Mouse (Mus musculus): ENCODE measurements around the gene Pin1. TPM values are rescaled to one million over a fixed set of nuclear protein-coding genes. Genes with fewer than 3 reads are reported as not detected.

Gene Pin1
- polyA plus RNA-seq, 1 experiment from 2014 or later = 71.6 TPM

- peak overlapping the region; percentile 49; the same call in 1 of the 2 replicates for H3K27ac ChIP-seq (ENCODE audit: low read depth, low read length)
- WGBS = 73% methylated on average over 5 of the region's 5 CpGs
- no peak overlapping the region for H3K4me2 ChIP-seq (ENCODE audit: low read depth)
- peaks cover 10% of the 10 kb centered on the region for H3K36me3 ChIP-seq (ENCODE audit: control insufficient read depth, insufficient read depth, low read length)
- no peak overlapping the region for H3K4me3 ChIP-seq (ENCODE audit: low read depth, low read length)
- peaks cover 44% of the 10 kb centered on the region for H3K4me1 ChIP-seq (ENCODE audit: control insufficient read depth, insufficient read depth, low read length)
- no peaks in the 10 kb centered on the region for H3K9me3 ChIP-seq (ENCODE audit: control insufficient read depth, low read length)
- no peaks in the 10 kb centered on the region for H3K27me3 ChIP-seq (ENCODE audit: control insufficient read depth, insufficient read depth, low read length)
- DNase-seq (ENCODE audit: low spot score) = no peak
- no peak overlapping the region for H3K9ac ChIP-seq (ENCODE audit: low read length)
- ATAC-seq (ENCODE audit: insufficient read depth, low FRiP score, low TSS enrichment) = no peak
Measured at GRCm38 (mm10) chr9:20664982-20665637, 13.2 kb downstream of the Pin1 start.

- ATAC-seq (ENCODE audit: insufficient read depth, low FRiP score, low TSS enrichment) (peak; percentile 40), DNase-seq (ENCODE audit: low spot score) (peak; percentile 76)
- Histone ChIP-seq H3K4me3 (ENCODE audit: low read depth, low read length) (no peak overlapping the region), H3K9me3 (ENCODE audit: control insufficient read depth, low read length) (no peaks in the 10 kb centered on the region), H3K9ac (ENCODE audit: low read length) (no peak overlapping the region), H3K27me3 (ENCODE audit: control insufficient read depth, insufficient read depth, low read length) (no peaks in the 10 kb centered on the region), H3K27ac (ENCODE audit: low read depth, low read length) (peak overlapping the region; percentile 27; the same call in 1 of the 2 replicates), H3K36me3 (ENCODE audit: control insufficient read depth, insufficient read depth, low read length) (peaks cover 6% of the 10 kb centered on the region), H3K4me1 (ENCODE audit: control insufficient read depth, insufficient read depth, low read length) (peaks cover 44% of the 10 kb centered on the region), H3K4me2 (ENCODE audit: low read depth) (no peak overlapping the region)
- WGBS = 18% methylated on average over 8 of the region's 8 CpGs
Measured at GRCm38 (mm10) chr9:20665925-20666324, 14.0 kb downstream of the Pin1 start.

GRCm38 (mm10) chr9:20666510-20667034 lies 14.7 kb downstream of the Pin1 start:
- Histone ChIP-seq H3K4me2 (ENCODE audit: low read depth) (no peak overlapping the region), H3K9ac (ENCODE audit: low read length) (no peak overlapping the region)

GRCm38 (mm10) chr9:20668065-20668464 lies 16.2 kb downstream of the Pin1 start:
- no peak overlapping the region for H3K27ac ChIP-seq (ENCODE audit: low read depth, low read length)
- no peak for ATAC-seq (ENCODE audit: insufficient read depth, low FRiP score, low TSS enrichment)
- no peak for DNase-seq (ENCODE audit: low spot score)
- no peaks in the 10 kb centered on the region for H3K27me3 ChIP-seq (ENCODE audit: control insufficient read depth, insufficient read depth, low read length)
- H3K4me2 ChIP-seq (ENCODE audit: low read depth) = no peak overlapping the region
- H3K4me3 ChIP-seq (ENCODE audit: low read depth, low read length) = no peak overlapping the region
- H3K4me1 ChIP-seq (ENCODE audit: control insufficient read depth, insufficient read depth, low read length) = peaks cover 32% of the 10 kb centered on the region
- peaks cover 4% of the 10 kb centered on the region for H3K36me3 ChIP-seq (ENCODE audit: control insufficient read depth, insufficient read depth, low read length)
- H3K9me3 ChIP-seq (ENCODE audit: control insufficient read depth, low read length) = no peaks in the 10 kb centered on the region
- H3K9ac ChIP-seq (ENCODE audit: low read length) = no peak overlapping the region
- 92% methylated on average over 22 of the region's 22 CpGs for WGBS

More at GRCm38 (mm10) chr9:20666510-20667034, 14.7 kb downstream of the Pin1 start:
- Histone ChIP-seq H3K27ac (ENCODE audit: low read depth, low read length) (peak overlapping the region; percentile 56; the same call in 1 of the 2 replicates), H3K9me3 (ENCODE audit: control insufficient read depth, low read length) (no peaks in the 10 kb centered on the region), H3K4me3 (ENCODE audit: low read depth, low read length) (no peak overlapping the region), H3K36me3 (ENCODE audit: control insufficient read depth, insufficient read depth, low read length) (peaks cover 6% of the 10 kb centered on the region), H3K4me1 (ENCODE audit: control insufficient read depth, insufficient read depth, low read length) (peaks cover 44% of the 10 kb centered on the region), H3K27me3 (ENCODE audit: control insufficient read depth, insufficient read depth, low read length) (no peaks in the 10 kb centered on the region)
- DNase-seq (ENCODE audit: low spot score) (no peak), ATAC-seq (ENCODE audit: insufficient read depth, low FRiP score, low TSS enrichment) (no peak)
- WGBS = 19% methylated on average over 7 of the region's 7 CpGs

- Histone ChIP-seq H3K9me3 (ENCODE audit: control insufficient read depth, low read length) (no peaks in the 10 kb centered on the region), H3K36me3 (ENCODE audit: control insufficient read depth, insufficient read depth, low read length) (no peaks in the 10 kb centered on the region), H3K9ac (ENCODE audit: low read length) (no peak overlapping the region), H3K4me2 (ENCODE audit: low read depth) (no peak overlapping the region), H3K27me3 (ENCODE audit: control insufficient read depth, insufficient read depth, low read length) (no peaks in the 10 kb centered on the region), H3K4me1 (ENCODE audit: control insufficient read depth, insufficient read depth, low read length) (no peaks in the 10 kb centered on the region), H3K4me3 (ENCODE audit: low read depth, low read length) (no peak overlapping the region), H3K27ac (ENCODE audit: low read depth, low read length) (no peak overlapping the region)
- WGBS = 92% methylated on average over 16 of the region's 16 CpGs
- ATAC-seq (ENCODE audit: insufficient read depth, low FRiP score, low TSS enrichment) (no peak), DNase-seq (ENCODE audit: low spot score) (no peak)
Measured at GRCm38 (mm10) chr9:20672047-20672446, 20.2 kb downstream of the Pin1 start.

- 94% methylated on average over 12 of the region's 12 CpGs for WGBS
- Histone ChIP-seq H3K27ac (ENCODE audit: low read depth, low read length) (no peak overlapping the region), H3K36me3 (ENCODE audit: control insufficient read depth, insufficient read depth, low read length) (no peaks in the 10 kb centered on the region)
Measured at GRCm38 (mm10) chr9:20677892-20678291, 26.0 kb downstream of the Pin1 start.

GRCm38 (mm10) chr9:20680378-20680958 lies 28.6 kb downstream of the Pin1 start:
- no peak overlapping the region for H3K27ac ChIP-seq (ENCODE audit: low read depth, low read length)

More at GRCm38 (mm10) chr9:20677892-20678291, 26.0 kb downstream of the Pin1 start:
- Histone ChIP-seq H3K9ac (ENCODE audit: low read length) (no peak overlapping the region), H3K27me3 (ENCODE audit: control insufficient read depth, insufficient read depth, low read length) (no peaks in the 10 kb centered on the region), H3K4me3 (ENCODE audit: low read depth, low read length) (no peak overlapping the region), H3K4me2 (ENCODE audit: low read depth) (no peak overlapping the region), H3K9me3 (ENCODE audit: control insufficient read depth, low read length) (no peaks in the 10 kb centered on the region), H3K4me1 (ENCODE audit: control insufficient read depth, insufficient read depth, low read length) (no peaks in the 10 kb centered on the region)
- DNase-seq (ENCODE audit: low spot score) (no peak), ATAC-seq (ENCODE audit: insufficient read depth, low FRiP score, low TSS enrichment) (no peak)

GRCm38 (mm10) chr9:20681546-20682388 lies 29.9 kb downstream of the Pin1 start:
- Histone ChIP-seq H3K4me1 (ENCODE audit: control insufficient read depth, insufficient read depth, low read length) (no peaks in the 10 kb centered on the region), H3K9me3 (ENCODE audit: control insufficient read depth, low read length) (no peaks in the 10 kb centered on the region), H3K27ac (ENCODE audit: low read depth, low read length) (no peak overlapping the region), H3K27me3 (ENCODE audit: control insufficient read depth, insufficient read depth, low read length) (no peaks in the 10 kb centered on the region), H3K9ac (ENCODE audit: low read length) (no peak overlapping the region), H3K36me3 (ENCODE audit: control insufficient read depth, insufficient read depth, low read length) (no peaks in the 10 kb centered on the region), H3K4me2 (ENCODE audit: low read depth) (no peak overlapping the region), H3K4me3 (ENCODE audit: low read depth, low read length) (no peak overlapping the region)
- no peak for DNase-seq (ENCODE audit: low spot score)
- WGBS = 52% methylated on average over 6 of the region's 7 CpGs
- ATAC-seq (ENCODE audit: insufficient read depth, low FRiP score, low TSS enrichment) = peak; percentile 15; the same call in 1 of the 2 replicates

More at GRCm38 (mm10) chr9:20680378-20680958, 28.6 kb downstream of the Pin1 start:
- Histone ChIP-seq H3K9ac (ENCODE audit: low read length) (no peak overlapping the region), H3K4me2 (ENCODE audit: low read depth) (no peak overlapping the region), H3K27me3 (ENCODE audit: control insufficient read depth, insufficient read depth, low read length) (no peaks in the 10 kb centered on the region), H3K4me3 (ENCODE audit: low read depth, low read length) (no peak overlapping the region), H3K36me3 (ENCODE audit: control insufficient read depth, insufficient read depth, low read length) (no peaks in the 10 kb centered on the region), H3K4me1 (ENCODE audit: control insufficient read depth, insufficient read depth, low read length) (no peaks in the 10 kb centered on the region), H3K9me3 (ENCODE audit: control insufficient read depth, low read length) (no peaks in the 10 kb centered on the region)
- no peak for ATAC-seq (ENCODE audit: insufficient read depth, low FRiP score, low TSS enrichment)
- DNase-seq (ENCODE audit: low spot score) = no peak
- WGBS = 78% methylated on average over 9 of the region's 9 CpGs
